25 mouse cellular contexts compared by ENCODE assay signal in the genomic region with DNA sequence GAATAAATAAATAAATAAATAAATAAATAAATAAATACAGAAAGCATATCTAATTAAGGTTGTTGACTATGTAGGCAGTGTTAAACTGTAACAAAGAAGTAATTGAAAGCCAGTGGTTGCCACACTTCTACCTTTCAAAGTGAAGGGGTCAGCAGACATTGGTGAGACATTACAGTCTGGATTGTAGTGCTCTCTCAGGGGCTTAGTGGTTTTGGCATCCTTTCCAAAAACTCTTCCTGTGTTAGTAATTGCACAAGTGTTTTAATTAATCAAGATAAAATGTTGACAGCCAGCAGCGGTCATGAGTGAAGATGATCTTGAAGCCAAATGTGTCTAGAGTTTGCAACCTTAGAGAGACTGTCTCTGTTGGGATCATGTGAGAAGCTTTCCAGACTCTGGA.
A peak's percentile ranks its signal among the peaks of the same experiment; 100 is the strongest.
DNase-seq lines count a peak whose midpoint lies in the region; ATAC-seq and TF ChIP-seq lines count a peak whose summit lies in the region.
"Had no signal": no experiment of that assay in that cellular context is flagged by ENCODE, and none has a peak within 500 bp of the region (broad histone marks: within the 10 kb centered on the region; RNA-seq: fewer than 3 reads in every experiment).

No protein-coding gene starts in this region.

- no peak overlapping the region for H3K4me2 ChIP-seq in lung, embryonic 14.5 days
- no peak overlapping the region for H3K4me2 ChIP-seq in lung, postnatal 0 days (replicated peaks; ENCODE audit: low read depth, low read length)
- no peak overlapping the region for H3K4me2 ChIP-seq in neural tube, embryonic 15.5 days
- H3K4me2 ChIP-seq: embryonic facial prominence, embryonic 12.5 days; embryonic facial prominence, embryonic 15.5 days; heart, embryonic 13.5 days; hindbrain, embryonic 12.5 days; hindbrain, embryonic 15.5 days had no signal

- CTCF ChIA-PET in Patski (lab: Charles Lee) = interaction anchor here (1.3 to 1.9 kb wide), 2 partner anchors 9 to 10 kb away, joined by 3 to 4 read pairs; no protein-coding TSS in a partner anchor

- no peak for TF ChIP-seq EP300 in lung, postnatal 0 days (IDR thresholded peaks at IDR 0.05)

- no peak for ATAC-seq in lung, embryonic 14.5 days (ENCODE audit: insufficient read depth)
- ATAC-seq in lung, postnatal 0 days = no peak
- peak; percentile 78 for ATAC-seq in Patski
- peak; percentile 26; the same call in 1 of the 2 replicates for ATAC-seq in granulocyte monocyte progenitor cell, adult 5-6 weeks (replicated peaks; ENCODE audit: poor library complexity, severe bottlenecking)
- no peak for ATAC-seq in neural tube, embryonic 15.5 days (ENCODE audit: low FRiP score)
- ATAC-seq: CD4-positive, CD25-positive, alpha-beta regulatory T cell, adult 4 months; forebrain, embryonic 14.5 days; forebrain, postnatal 0 days; intestine, postnatal 0 days had no signal

- H3K4me3 ChIP-seq in lung, embryonic 14.5 days (ENCODE audit: low read depth, low read length) = no peak overlapping the region
- H3K4me3 ChIP-seq in lung, postnatal 0 days (ENCODE audit: low read depth, low read length) = no peak overlapping the region
- H3K4me3 ChIP-seq in neural tube, embryonic 15.5 days (replicated peaks) = no peak overlapping the region
- H3K4me3 ChIP-seq: embryonic facial prominence, embryonic 12.5 days; embryonic facial prominence, embryonic 15.5 days; gastrocnemius, adult 2 months; heart, embryonic 13.5 days; hindbrain, embryonic 12.5 days; hindbrain, embryonic 15.5 days had no signal

- no peak overlapping the region for H3K9ac ChIP-seq in lung, embryonic 14.5 days
- H3K9ac ChIP-seq in lung, postnatal 0 days (replicated peaks; ENCODE audit: low read depth) = no peak overlapping the region
- H3K9ac ChIP-seq in neural tube, embryonic 15.5 days (replicated peaks) = no peak overlapping the region
- H3K9ac ChIP-seq: embryonic facial prominence, embryonic 12.5 days; embryonic facial prominence, embryonic 15.5 days; forebrain, postnatal 0 days; heart, embryonic 13.5 days; hindbrain, embryonic 12.5 days; hindbrain, embryonic 15.5 days had no signal

- no peak for TF ChIP-seq CTCF in lung, embryonic 14.5 days (IDR thresholded peaks at IDR 0.05; ENCODE audit: low read depth)
- no peak for TF ChIP-seq CTCF in lung, postnatal 0 days (IDR thresholded peaks at IDR 0.05)
- TF ChIP-seq CTCF in Patski (IDR thresholded peaks at IDR 0.05) = no peak

- no peaks in the 10 kb centered on the region for H3K4me1 ChIP-seq in lung, embryonic 14.5 days (ENCODE audit: insufficient read depth)
- no peaks in the 10 kb centered on the region for H3K4me1 ChIP-seq in lung, postnatal 0 days (ENCODE audit: insufficient read depth, low read depth, low read length)
- H3K4me1 ChIP-seq in neural tube, embryonic 15.5 days = no peaks in the 10 kb centered on the region
- H3K4me1 ChIP-seq: hindbrain, embryonic 12.5 days; hindbrain, embryonic 15.5 days had no signal

- DNase-seq in lung, embryonic 14.5 days = peak; percentile 17
- DNase-seq in lung, postnatal 0 days (ENCODE audit: low spot score) = no peak
- DNase-seq in Patski (ENCODE audit: low read depth, low spot score) = peak; percentile 99
- DNase-seq in adrenal gland, adult 2 months = no peak
- DNase-seq: adrenal gland, postnatal 10 days; adrenal gland, postnatal 36 days; cerebellum, adult 11 months; cerebellum, adult 2 months; cerebellum, adult 9-11 months; cerebellum, postnatal 25 days; forebrain, postnatal 0 days; gastrocnemius, adult 2 months; gastrocnemius, postnatal 14 days; heart, adult 18-20 months; heart, postnatal 14 days had no signal

- no peaks in the 10 kb centered on the region for H3K27me3 ChIP-seq in lung, embryonic 14.5 days (ENCODE audit: insufficient read depth, low read length)
- no peaks in the 10 kb centered on the region for H3K27me3 ChIP-seq in lung, postnatal 0 days (replicated peaks; ENCODE audit: insufficient read depth, low read length)
- H3K27me3 ChIP-seq in Patski = no peaks in the 10 kb centered on the region
- no peaks in the 10 kb centered on the region for H3K27me3 ChIP-seq in neural tube, embryonic 15.5 days (replicated peaks)
- H3K27me3 ChIP-seq: embryonic facial prominence, embryonic 12.5 days; embryonic facial prominence, embryonic 15.5 days; heart, embryonic 13.5 days; hindbrain, embryonic 12.5 days; hindbrain, embryonic 15.5 days had no signal

- H3K27ac ChIP-seq in lung, embryonic 14.5 days (ENCODE audit: low read depth) = no peak overlapping the region
- no peak overlapping the region for H3K27ac ChIP-seq in lung, postnatal 0 days (ENCODE audit: low read length)
- H3K27ac ChIP-seq in neural tube, embryonic 15.5 days (replicated peaks) = no peak overlapping the region
- H3K27ac ChIP-seq: embryonic facial prominence, embryonic 12.5 days; embryonic facial prominence, embryonic 15.5 days; gastrocnemius, adult 2 months; heart, embryonic 13.5 days; hindbrain, embryonic 12.5 days; hindbrain, embryonic 15.5 days had no signal

- POLR2A ChIA-PET in Patski (lab: Charles Lee) = no interaction called here

- H3K36me3 ChIP-seq in lung, embryonic 14.5 days (ENCODE audit: insufficient read depth) = no peaks in the 10 kb centered on the region
- H3K36me3 ChIP-seq in lung, postnatal 0 days (ENCODE audit: insufficient read depth, low read length) = no peaks in the 10 kb centered on the region
- H3K36me3 ChIP-seq in neural tube, embryonic 15.5 days = no peaks in the 10 kb centered on the region
- H3K36me3 ChIP-seq: embryonic facial prominence, embryonic 12.5 days; embryonic facial prominence, embryonic 15.5 days; heart, embryonic 13.5 days; hindbrain, embryonic 12.5 days; hindbrain, embryonic 15.5 days had no signal

- WGBS in lung, embryonic 14.5 days = 54% methylated on average over 1 of the region's 1 CpGs
- whole genome bisulfite sequencing in lung, postnatal 0 days = 55% methylated on average over 1 of the region's 1 CpGs
- 98% methylated on average over 1 of the region's 1 CpGs for WGBS in neural tube, embryonic 15.5 days

- H3K9me3 ChIP-seq in lung, embryonic 14.5 days (ENCODE audit: low read depth, low read length) = no peaks in the 10 kb centered on the region
- H3K9me3 ChIP-seq in lung, postnatal 0 days (ENCODE audit: low read length) = no peaks in the 10 kb centered on the region
- no peaks in the 10 kb centered on the region for H3K9me3 ChIP-seq in neural tube, embryonic 15.5 days (replicated peaks)
- H3K9me3 ChIP-seq: embryonic facial prominence, embryonic 12.5 days; embryonic facial prominence, embryonic 15.5 days; heart, embryonic 13.5 days; hindbrain, embryonic 12.5 days; hindbrain, embryonic 15.5 days had no signal

- in situ Hi-C loops in Patski (cut with MboI; ENCODE audit: low pct_unique_long_range_greater_than_20kb) = loop anchor here (10.0 kb wide), 1 partner anchor 105 kb away; no protein-coding TSS in a partner anchor

Comparison
In these comparisons a context has a peak if more than half of its experiments do, and no peak if none do; other contexts are left out.
1. DNase-seq: peak in lung, embryonic 14.5 days (single experiment) and Patski (single experiment); none in lung, postnatal 0 days (single experiment) and adrenal gland, adult 2 months (single experiment).
2. ATAC-seq: peak in Patski (single experiment) and granulocyte monocyte progenitor cell, adult 5-6 weeks (single experiment); none in lung, embryonic 14.5 days (single experiment), lung, postnatal 0 days (single experiment) and neural tube, embryonic 15.5 days (single experiment).